Mouse (Mus musculus) CH12.LX (cell line): ENCODE data around the gene Rcan1. TPM values are rescaled to one million over a fixed set of nuclear protein-coding genes. Genes with fewer than 3 reads are reported as not detected.

Experiments used
- DNase-seq: peaks from one replicate; pipeline ENCODE4 v3.0.0-alpha.2; 2013; ENCODE audit errors: extremely low read depth
- H3K27ac ChIP-seq: 2 replicates; pipeline ENCODE4 v1.5.1; 2012; ENCODE audit warnings: low read depth, mild to moderate bottlenecking, control low read depth, moderate library complexity; ENCODE audit not compliant: insufficient read depth
- H3K27me3 ChIP-seq: replicated peaks from 2 replicates; pipeline ENCODE3; 2012; ENCODE audit warnings: inconsistent platforms
- H3K36me3 ChIP-seq, 2 experiments: replicated peaks in 1 of 2; 2 replicates each; pipeline versions ENCODE3 to v1.6.1; 2012; ENCODE audit warnings: inconsistent platforms in 1 of 2, low read length in 1 of 2, mild to moderate bottlenecking in 1 of 2, mixed read lengths in 1 of 2, moderate library complexity in 1 of 2; ENCODE audit not compliant: control insufficient read depth in 1 of 2, insufficient read depth in 1 of 2
- H3K4me1 ChIP-seq, 2 experiments: 2 replicates each; pipeline ENCODE4 v1.6.1; 2012; ENCODE audit warnings: inconsistent platforms in 1 of 2, moderate library complexity in 1 of 2; ENCODE audit not compliant: insufficient read depth in 2 of 2, control insufficient read depth in 1 of 2
- H3K4me2 ChIP-seq: 2 replicates; pipeline ENCODE4 v1.6.1; 2012; ENCODE audit warnings: low read depth, mild to moderate bottlenecking, control low read depth; ENCODE audit not compliant: poor library complexity, insufficient read depth, severe bottlenecking
- H3K4me3 ChIP-seq, 3 experiments: fragments of 150-350 bp in 1 of 3; sonication (generic) in 1 of 3; replicated peaks in 1 of 3; 2 replicates each; pipeline versions ENCODE3 to v1.5.1; 2011 to 2012; ENCODE audit warnings: low read depth in 2 of 3, low read length in 2 of 3, mild to moderate bottlenecking in 2 of 3, moderate library complexity in 2 of 3, control low read depth in 1 of 3, improper control_type of control experiment in 1 of 3, inconsistent platforms in 1 of 3, mixed read lengths in 1 of 3; ENCODE audit not compliant: poor library complexity in 1 of 3
- H3K79me2 ChIP-seq: replicated peaks from 2 replicates; pipeline ENCODE4 v1.6.1; 2012; ENCODE audit warnings: mild to moderate bottlenecking, moderate library complexity; ENCODE audit not compliant: control insufficient read depth, poor library complexity, insufficient read depth, severe bottlenecking; ENCODE audit errors: extremely low read depth
- H3K9ac ChIP-seq: 2 replicates; pipeline ENCODE4 v1.6.1; 2012; ENCODE audit warnings: low read depth, mild to moderate bottlenecking, control low read depth, moderate library complexity; ENCODE audit not compliant: insufficient read depth
- H3K9me3 ChIP-seq: replicated peaks from 2 replicates; pipeline ENCODE3; 2012; ENCODE audit warnings: low read length, inconsistent platforms, mixed read lengths
- CHD1 ChIP-seq: IDR thresholded peaks from 2 replicates; pipeline ENCODE4 v1.6.1; 2012; ENCODE audit warnings: low read depth, low read length, improper control_type of control experiment, inconsistent platforms
- E2F4 ChIP-seq: IDR thresholded peaks from 2 replicates; pipeline ENCODE4 v1.6.1; 2011; ENCODE audit warnings: low read depth, low read length, improper control_type of control experiment; ENCODE audit not compliant: insufficient replicate concordance
- EP300 ChIP-seq: IDR thresholded peaks from 2 replicates; pipeline ENCODE4 v1.6.1; 2011; ENCODE audit warnings: low read length, improper control_type of control experiment
- ETS1 ChIP-seq: conservative IDR thresholded peaks from 2 replicates; pipeline ENCODE4 v1.6.1; 2012; ENCODE audit warnings: low read depth, mild to moderate bottlenecking, inconsistent platforms, low read length, improper control_type of control experiment, moderate library complexity
- IRF4 ChIP-seq: IDR thresholded peaks from 2 replicates; pipeline ENCODE4 v1.6.1; 2014; ENCODE audit warnings: low read depth, mild to moderate bottlenecking, inconsistent platforms, low read length, improper control_type of control experiment
- MAFK ChIP-seq: IDR thresholded peaks from 2 replicates; pipeline ENCODE4 v1.6.1; 2011; ENCODE audit warnings: low read length, improper control_type of control experiment; ENCODE audit not compliant: insufficient replicate concordance
- MAX ChIP-seq: IDR thresholded peaks from 2 replicates; pipeline ENCODE4 v1.6.1; 2011; ENCODE audit warnings: low read length, improper control_type of control experiment
- MEF2A ChIP-seq: IDR thresholded peaks from 2 replicates; pipeline ENCODE4 v1.6.1; 2014; ENCODE audit warnings: low read depth, mild to moderate bottlenecking, inconsistent platforms, low read length, improper control_type of control experiment, borderline replicate concordance
- MXI1 ChIP-seq: IDR thresholded peaks from 2 replicates; pipeline ENCODE4 v1.6.1; 2011; ENCODE audit warnings: mild to moderate bottlenecking, low read depth, low read length, improper control_type of control experiment
- MYC ChIP-seq: IDR thresholded peaks from 2 replicates; pipeline ENCODE4 v1.6.1; 2011; ENCODE audit warnings: low read depth, mild to moderate bottlenecking, improper control_type of control experiment, low read length
- NELFE ChIP-seq: IDR thresholded peaks from 2 replicates; pipeline ENCODE4 v1.6.1; 2011; ENCODE audit warnings: low read depth, low read length, improper control_type of control experiment
- NRF1 ChIP-seq: IDR thresholded peaks from 2 replicates; pipeline ENCODE4 v1.6.1; 2014; ENCODE audit warnings: low read depth, mild to moderate bottlenecking, inconsistent platforms, low read length, improper control_type of control experiment, moderate library complexity
- PAX5 ChIP-seq: IDR thresholded peaks from 2 replicates; pipeline ENCODE4 v1.6.1; 2012; ENCODE audit warnings: low read length, inconsistent platforms, mixed read lengths
- POLR2A ChIP-seq: IDR thresholded peaks from 2 replicates; pipeline ENCODE4 v1.6.1; 2011; ENCODE audit warnings: low read depth, mild to moderate bottlenecking, improper control_type of control experiment, low read length
- RAD21 ChIP-seq: IDR thresholded peaks from 2 replicates; pipeline ENCODE4 v1.6.1; 2011; ENCODE audit warnings: low read depth, mild to moderate bottlenecking, low read length, improper control_type of control experiment, moderate library complexity
- RCOR1 ChIP-seq: conservative IDR thresholded peaks from 2 replicates; pipeline ENCODE4 v1.6.1; 2012; ENCODE audit warnings: low read depth, mild to moderate bottlenecking, inconsistent platforms, low read length, improper control_type of control experiment
- SIN3A ChIP-seq: IDR thresholded peaks from 2 replicates; pipeline ENCODE4 v1.6.1; 2012; ENCODE audit warnings: low read length, improper control_type of control experiment, inconsistent platforms
- TBP ChIP-seq: conservative IDR thresholded peaks from 2 replicates; pipeline ENCODE4 v1.6.1; 2011; ENCODE audit warnings: low read depth, low read length, improper control_type of control experiment
- TCF12 ChIP-seq: IDR thresholded peaks from 2 replicates; pipeline ENCODE4 v1.6.1; 2014; ENCODE audit warnings: low read depth, mild to moderate bottlenecking, inconsistent platforms, low read length, improper control_type of control experiment
- ZC3H11A ChIP-seq: IDR thresholded peaks from 2 replicates; pipeline ENCODE4 v1.6.1; 2012; ENCODE audit warnings: low read depth, mild to moderate bottlenecking, inconsistent platforms, low read length, improper control_type of control experiment
- ZNF384 ChIP-seq: IDR thresholded peaks from 2 replicates; pipeline ENCODE4 v1.6.1; 2012; ENCODE audit warnings: low read depth, low read length, improper control_type of control experiment, inconsistent platforms
- dilution Hi-C: fragments of 300-500 bp; cut with MboI; formaldehyde crosslinking; loops from 2 replicates; pipeline ENCODE4 v1.14.3; 2020; ENCODE audit warnings: low sequenced_read_pairs; ENCODE audit not compliant: extremely low pct_unique_long_range_greater_than_20kb, extremely low pct_ligation_motif_present
- in situ Hi-C: fragments of 300-500 bp; cut with MboI; formaldehyde crosslinking; loops from 3 replicates; pipeline ENCODE4 v1.14.3; 2019; ENCODE audit warnings: low sequenced_read_pairs, low pct_ligation_motif_present, low pct_unique_long_range_greater_than_20kb, mixed read lengths
- polyA plus RNA-seq: library from polyadenylated mRNA; unstranded; fragments of >175 nt; gene quantifications from 2 replicates; pipeline ENCODE4 v1.2.1, GENCODE M21; 2012; ENCODE audit warnings: low read depth; ENCODE audit not compliant: insufficient read length
- total RNA-seq, 2 experiments: library from RNA; depleted of rRNA; stranded (reverse); fragments of 300-350 nt in 1 of 2; fragments of >200 nt in 1 of 2; gene quantifications; 2 replicates each; pipeline ENCODE4 v1.2.3; 2012 to 2014

Gene Rcan1
- total and polyA plus RNA-seq, 3 experiments: 10.0 to 15.3 (median 12.4) TPM

DNA sequence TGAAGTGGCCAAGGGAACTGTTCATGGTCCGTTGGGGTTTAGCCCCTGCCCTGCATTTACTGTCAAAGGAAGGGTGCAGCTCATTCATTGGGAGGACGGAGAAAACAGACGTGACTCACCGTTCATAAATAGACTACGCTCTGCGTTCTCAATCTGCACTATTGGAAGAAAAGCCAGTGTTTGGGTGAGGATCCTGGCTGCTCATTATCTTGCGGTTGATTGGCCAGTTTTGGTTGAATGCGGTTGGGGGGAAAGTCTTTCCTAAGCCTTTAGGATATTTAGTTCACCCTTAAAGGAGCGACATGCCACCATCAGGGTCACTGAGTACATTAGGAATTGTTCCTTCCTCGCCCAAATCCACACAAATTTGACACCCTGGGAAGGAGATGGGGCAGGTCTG is 5.4 kb downstream of the Rcan1 start:
- peaks cover 3 to 28% of the 10 kb centered on the region in 2 experiments; a peak in 3 of 4 replicates for H3K4me1 ChIP-seq
- dilution Hi-C loops: no loop called here
- H3K79me2 ChIP-seq: no peaks in the 10 kb centered on the region
- TF ChIP-seq MEF2A (peak; percentile 22; the same call in 1 of the 2 replicates), ETS1 (0 out of 2 replicates have a peak, but pooled peaks have one; percentile 9), MAX (no peak)
- no peaks in the 10 kb centered on the region for H3K9me3 ChIP-seq
- peaks cover 0 to 11% of the 10 kb centered on the region in 2 experiments for H3K36me3 ChIP-seq
- peak overlapping the region; percentile 64 for H3K4me2 ChIP-seq
- H3K27me3 ChIP-seq: no peaks in the 10 kb centered on the region
- H3K9ac ChIP-seq: peak overlapping the region; percentile 74
- peak overlapping the region; percentile 55 to 90 (median 71) for H3K4me3 ChIP-seq
- no peak for DNase-seq
- in situ Hi-C loops: no loop called here
- no peak overlapping the region for H3K27ac ChIP-seq

DNA sequence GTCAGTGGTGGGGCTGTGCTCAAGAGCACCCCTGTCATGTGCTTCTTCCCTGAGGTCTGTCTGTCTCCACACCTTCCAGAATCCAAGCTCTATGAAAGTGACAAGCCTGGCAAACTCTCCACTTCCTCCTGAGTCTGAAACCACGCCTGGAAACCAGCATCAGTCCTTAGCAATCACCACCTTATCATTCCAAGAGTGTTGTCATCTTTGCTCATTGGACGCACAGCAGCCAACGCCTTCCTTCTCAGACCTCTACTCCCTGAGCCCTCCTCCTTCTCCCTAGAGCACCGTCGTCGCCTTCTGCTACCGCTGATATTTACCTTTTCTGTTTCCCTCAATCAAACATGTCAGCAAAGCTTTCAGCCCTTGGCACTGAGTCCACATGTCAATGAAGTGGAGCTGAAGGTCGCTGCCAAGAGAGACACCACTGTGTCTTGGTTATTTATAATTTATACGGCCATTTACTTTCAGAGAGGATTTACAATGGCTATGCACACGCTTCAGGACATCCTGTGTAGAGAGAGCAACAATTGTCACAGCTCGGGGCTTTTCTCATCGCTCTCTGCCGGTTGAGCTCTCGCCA is 6.2 kb downstream of the Rcan1 start:
- DNase-seq: no peak
- dilution Hi-C loops: no loop called here
- TF ChIP-seq ZNF384: no peak
- TF ChIP-seq EP300: no peak
- TF ChIP-seq PAX5: no peak
- TF ChIP-seq MYC: no peak
- TF ChIP-seq CHD1: no peak
- TF ChIP-seq NELFE: no peak
- TF ChIP-seq MXI1: no peak
- TF ChIP-seq POLR2A: no peak
- TF ChIP-seq, all 38 proteins: peak for 0
- in situ Hi-C loops: no loop called here
- Histone ChIP-seq H3K4me2 (no peak overlapping the region), H3K4me1 (peaks cover 3 to 35% of the 10 kb centered on the region in 2 experiments; a peak in 3 of 4 replicates), H3K27me3 (no peaks in the 10 kb centered on the region), H3K9ac (no peak overlapping the region), H3K9me3 (no peaks in the 10 kb centered on the region), H3K36me3 (peaks cover 0 to 11% of the 10 kb centered on the region in 2 experiments), H3K4me3 (no peak overlapping the region), H3K79me2 (no peaks in the 10 kb centered on the region), H3K27ac (no peak overlapping the region)

DNA sequence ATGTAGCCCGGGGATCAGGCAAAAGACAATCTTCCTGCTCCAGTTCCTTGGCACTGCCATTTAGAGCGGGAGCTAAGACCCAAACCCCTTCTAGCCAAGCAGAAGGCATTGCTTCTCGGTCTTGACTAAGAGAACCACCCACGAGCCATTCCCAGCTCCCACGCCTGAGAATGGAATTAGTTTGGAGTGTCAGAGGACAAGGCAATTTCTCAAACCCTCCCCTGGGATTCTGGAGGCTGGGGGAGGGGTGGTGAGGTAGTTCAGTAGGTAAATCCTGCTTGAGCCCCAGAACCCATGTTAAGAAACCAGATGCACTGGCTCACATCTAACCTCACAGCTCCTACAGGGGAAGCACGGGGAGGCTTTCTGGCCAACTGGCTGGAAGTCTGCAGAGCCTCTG is 9.3 kb downstream of the Rcan1 start:
- in situ Hi-C loops (no loop called here), dilution Hi-C loops (no loop called here)
- no peaks in the 10 kb centered on the region for H3K9me3 ChIP-seq
- no peak overlapping the region for H3K9ac ChIP-seq
- no peaks in the 10 kb centered on the region for H3K79me2 ChIP-seq
- DNase-seq: no peak
- no peak overlapping the region for H3K27ac ChIP-seq
- peaks cover 9 to 49% of the 10 kb centered on the region in 2 experiments for H3K4me1 ChIP-seq
- no peak overlapping the region for H3K4me2 ChIP-seq
- H3K27me3 ChIP-seq: no peaks in the 10 kb centered on the region
- TF ChIP-seq TCF12 (no peak), RAD21 (no peak), E2F4 (no peak), CHD1 (no peak), POLR2A (no peak), MYC (no peak), MXI1 (no peak), RCOR1 (no peak), MAFK (no peak), NELFE (no peak), ZNF384 (no peak), PAX5 (no peak), NRF1 (no peak), TBP (no peak), ZC3H11A (no peak), EP300 (no peak), IRF4 (no peak), SIN3A (no peak), MEF2A (no peak)
- H3K36me3 ChIP-seq: peaks cover 0 to 16% of the 10 kb centered on the region in 2 experiments
- H3K4me3 ChIP-seq: no peak overlapping the region
